Mouse (Mus musculus): Measurements from ENCODE around the gene Dst.

Gene Dst

GRCm38 (mm10) chr1:34100385-34100784, 192.4 kb downstream of the Dst start:
- no peak for DNase-seq (ENCODE audit: low spot score in 2 of 2)

- no peak for DNase-seq (ENCODE audit: low spot score in 2 of 2)
Observed at GRCm38 (mm10) chr1:34102604-34103003, 194.6 kb downstream of the Dst start.

- DNase-seq (ENCODE audit: low spot score in 2 of 2) = no peak
Observed at GRCm38 (mm10) chr1:34103176-34103575, 195.2 kb downstream of the Dst start.

GRCm38 (mm10) chr1:34103713-34104172, 195.7 kb downstream of the Dst start:
- DNase-seq (ENCODE audit: low spot score in 2 of 2) = no peak

- DNase-seq (ENCODE audit: low spot score in 2 of 2) = no peak
Observed at GRCm38 (mm10) chr1:34104846-34105245, 196.8 kb downstream of the Dst start.

- no peak for DNase-seq (ENCODE audit: low spot score in 2 of 2)
Observed at GRCm38 (mm10) chr1:34106606-34107005, 198.6 kb downstream of the Dst start.

- no peak for DNase-seq (ENCODE audit: low spot score in 2 of 2)
Observed at GRCm38 (mm10) chr1:34107076-34107475, 199.1 kb downstream of the Dst start.

GRCm38 (mm10) chr1:34109599-34110210, 201.7 kb downstream of the Dst start:
- no peak for DNase-seq (ENCODE audit: low spot score in 2 of 2)

GRCm38 (mm10) chr1:34110862-34111261, 202.8 kb downstream of the Dst start:
- DNase-seq (ENCODE audit: low spot score in 2 of 2) = no peak

- DNase-seq (ENCODE audit: low spot score in 2 of 2) = no peak
Observed at GRCm38 (mm10) chr1:34111954-34112353, 203.9 kb downstream of the Dst start.

GRCm38 (mm10) chr1:34116444-34116843, 208.4 kb downstream of the Dst start:
- no peak for DNase-seq (ENCODE audit: low spot score in 2 of 2)

GRCm38 (mm10) chr1:34117056-34117455, 209.0 kb downstream of the Dst start:
- DNase-seq (ENCODE audit: low spot score in 2 of 2) = no peak

GRCm38 (mm10) chr1:34117709-34118108, 209.7 kb downstream of the Dst start:
- no peak for DNase-seq (ENCODE audit: low spot score in 2 of 2)

GRCm38 (mm10) chr1:34120066-34120465, 212.0 kb downstream of the Dst start:
- DNase-seq (ENCODE audit: low spot score in 2 of 2) = no peak

- no peak for DNase-seq (ENCODE audit: low spot score in 2 of 2)
Observed at GRCm38 (mm10) chr1:34120602-34121001, 212.6 kb downstream of the Dst start.

GRCm38 (mm10) chr1:34121157-34122015, 213.4 kb downstream of the Dst start:
- DNase-seq (ENCODE audit: low spot score in 2 of 2) = peak; percentile 8 to 26

GRCm38 (mm10) chr1:34122198-34122597, 214.2 kb downstream of the Dst start:
- DNase-seq (ENCODE audit: low spot score in 2 of 2) = no peak

GRCm38 (mm10) chr1:34122905-34123304, 214.9 kb downstream of the Dst start:
- DNase-seq (ENCODE audit: low spot score in 2 of 2) = no peak

GRCm38 (mm10) chr1:34123334-34123733, 215.3 kb downstream of the Dst start:
- DNase-seq (ENCODE audit: low spot score in 2 of 2) = no peak

GRCm38 (mm10) chr1:34124376-34124775, 216.4 kb downstream of the Dst start:
- DNase-seq (ENCODE audit: low spot score in 2 of 2) = no peak

GRCm38 (mm10) chr1:34125148-34125547, 217.1 kb downstream of the Dst start:
- no peak for DNase-seq (ENCODE audit: low spot score in 2 of 2)

- no peak for DNase-seq (ENCODE audit: low spot score in 2 of 2)
Observed at GRCm38 (mm10) chr1:34127714-34128474, 219.9 kb downstream of the Dst start.

Measured in thymus, postnatal 10 days (tissue).